8 mouse cellular contexts compared by ENCODE assay signal in genomic region chrX:20920249-20920843, GRCm38 (mm10). TPM values are rescaled to one million over a fixed set of nuclear protein-coding genes. Genes with fewer than 3 reads are reported as not detected.
A peak's percentile ranks its signal among the peaks of the same experiment; 100 is the strongest.
DNase-seq lines count a peak whose midpoint lies in the region; ATAC-seq and TF ChIP-seq lines count a peak whose summit lies in the region.

No protein-coding gene starts in this region.

- 12% methylated on average over 49 of the region's 49 CpGs for WGBS in heart, embryonic 12.5 days
- WGBS in hindbrain, embryonic 16.5 days = 17% methylated on average over 36 of the region's 49 CpGs
- 26% methylated on average over 49 of the region's 49 CpGs for WGBS in midbrain, embryonic 15.5 days

- peak overlapping the region; percentile 42 for H3K4me3 ChIP-seq in heart, embryonic 12.5 days
- H3K4me3 ChIP-seq in testis, adult 2 months (ENCODE audit: control insufficient read depth, low read depth, low read length) = peak overlapping the region; percentile 80
- H3K4me3 ChIP-seq in hindbrain, embryonic 16.5 days (ENCODE audit: low read length) = peak overlapping the region; percentile 63
- peak overlapping the region; percentile 57 for H3K4me3 ChIP-seq in midbrain, embryonic 15.5 days

- no peak for DNase-seq in heart, adult 11 months
- no peak for DNase-seq in testis, postnatal 14 days (ENCODE audit: low spot score)
- DNase-seq in left cerebral cortex, adult 11 months (ENCODE audit: low spot score) = no peak

- no peak for TF ChIP-seq POLR2A in testis, adult 2 months (IDR thresholded peaks at IDR 0.05; ENCODE audit: control insufficient read depth, low read depth, low read length)

- no peaks in the 10 kb centered on the region; the same call in 1 of the 2 replicates for H3K36me3 ChIP-seq in heart, embryonic 12.5 days
- no peaks in the 10 kb centered on the region for H3K36me3 ChIP-seq in testis, adult 2 months (ENCODE audit: control insufficient read depth, insufficient read depth, low read length)
- H3K36me3 ChIP-seq in hindbrain, embryonic 16.5 days (ENCODE audit: control insufficient read depth, insufficient read depth, low read length) = no peaks in the 10 kb centered on the region
- H3K36me3 ChIP-seq in midbrain, embryonic 15.5 days (replicated peaks) = no peaks in the 10 kb centered on the region

- H3K27ac ChIP-seq in heart, embryonic 12.5 days (ENCODE audit: poor library complexity, severe bottlenecking) = no peak overlapping the region
- no peak overlapping the region for H3K27ac ChIP-seq in testis, adult 2 months (ENCODE audit: control insufficient read depth, insufficient read depth, low read depth, low read length)
- peak overlapping the region; percentile 84 for H3K27ac ChIP-seq in hindbrain, embryonic 16.5 days (ENCODE audit: low read depth, low read length)
- peak overlapping the region; percentile 80 for H3K27ac ChIP-seq in midbrain, embryonic 15.5 days

- no peak overlapping the region for H3K9ac ChIP-seq in heart, embryonic 12.5 days
- peak overlapping the region; percentile 77 for H3K9ac ChIP-seq in hindbrain, embryonic 16.5 days (ENCODE audit: low read depth, low read length)
- H3K9ac ChIP-seq in midbrain, embryonic 15.5 days = peak overlapping the region; percentile 64

- TF ChIP-seq CTCF in testis, adult 2 months (IDR thresholded peaks at IDR 0.05; ENCODE audit: control insufficient read depth, insufficient read depth, insufficient replicate concordance, low read depth, low read length) = no peak

- no peaks in the 10 kb centered on the region for H3K4me1 ChIP-seq in heart, embryonic 12.5 days (replicated peaks)
- peaks cover 3% of the 10 kb centered on the region for H3K4me1 ChIP-seq in testis, adult 2 months (ENCODE audit: control insufficient read depth, insufficient read depth, low read length)
- H3K4me1 ChIP-seq in hindbrain, embryonic 16.5 days (ENCODE audit: control insufficient read depth, insufficient read depth, low read depth, low read length) = no peaks in the 10 kb centered on the region
- H3K4me1 ChIP-seq in midbrain, embryonic 15.5 days = peaks cover 19% of the 10 kb centered on the region; the same call in 1 of the 2 replicates

- ATAC-seq in heart, embryonic 12.5 days (ENCODE audit: insufficient number of reproducible peaks, low FRiP score) = peak; percentile 11
- peak; percentile 46 for ATAC-seq in hindbrain, embryonic 16.5 days
- peak; percentile 64 for ATAC-seq in midbrain, embryonic 15.5 days (replicated peaks)
- ATAC-seq in monocyte, adult 5-6 weeks (replicated peaks; ENCODE audit: insufficient number of reproducible peaks, low FRiP score, low TSS enrichment, poor library complexity, severe bottlenecking) = no peak

- peak overlapping the region; percentile 71 for H3K4me2 ChIP-seq in heart, embryonic 12.5 days
- H3K4me2 ChIP-seq in hindbrain, embryonic 16.5 days (ENCODE audit: low read length) = peak overlapping the region; percentile 51
- peak overlapping the region; percentile 57 for H3K4me2 ChIP-seq in midbrain, embryonic 15.5 days

- H3K27me3 ChIP-seq in heart, embryonic 12.5 days (replicated peaks) = peaks cover 11% of the 10 kb centered on the region; the same call in 1 of the 2 replicates
- H3K27me3 ChIP-seq in testis, adult 2 months (ENCODE audit: control insufficient read depth, insufficient read depth, low read length) = no peaks in the 10 kb centered on the region
- no peaks in the 10 kb centered on the region for H3K27me3 ChIP-seq in hindbrain, embryonic 16.5 days (replicated peaks; ENCODE audit: control insufficient read depth, insufficient read depth, low read length)
- H3K27me3 ChIP-seq in midbrain, embryonic 15.5 days (replicated peaks) = no peaks in the 10 kb centered on the region

- H3K9me3 ChIP-seq in heart, embryonic 12.5 days (replicated peaks) = no peaks in the 10 kb centered on the region
- no peaks in the 10 kb centered on the region; the same call in 1 of the 2 replicates for H3K9me3 ChIP-seq in hindbrain, embryonic 16.5 days (ENCODE audit: control insufficient read depth, low read length)
- no peaks in the 10 kb centered on the region for H3K9me3 ChIP-seq in midbrain, embryonic 15.5 days

RNA-seq across cellular contexts. Expression of gene Syn1, which starts 0.5 kb away (rescaled TPM):
- 0.31 and 0.33 TPM in 2 replicates for polyA plus RNA-seq in heart, embryonic 12.5 days (2016; fragmentation: Nextera tagmentation; extraction: Ambion mirVana)
- 0.16 TPM in 2 replicates for polyA plus RNA-seq in testis, adult 2 months (2012; rRNA removed)
- 76.9 and 100 TPM in 2 replicates for polyA plus RNA-seq in hindbrain, embryonic 16.5 days (2015; fragmentation: Nextera tagmentation; extraction: Ambion mirVana)
- 76.3 and 76.8 TPM in 2 replicates for polyA plus RNA-seq in midbrain, embryonic 15.5 days (2015; fragmentation: Nextera tagmentation; extraction: Ambion mirVana)
- 0.19 TPM in 1 of 3 replicates, not detected in the others for total RNA-seq in monocyte, adult 5-6 weeks (2017)

RNA-seq across cellular contexts. Expression of gene Cfp, which starts 11.0 kb away (rescaled TPM):
- polyA plus RNA-seq in heart, embryonic 12.5 days (2016; fragmentation: Nextera tagmentation; extraction: Ambion mirVana) = 2.2 and 2.7 TPM in 2 replicates
- 1.0 and 1.8 TPM in 2 replicates for polyA plus RNA-seq in testis, adult 2 months (2012; rRNA removed)
- polyA plus RNA-seq in hindbrain, embryonic 16.5 days (2015; fragmentation: Nextera tagmentation; extraction: Ambion mirVana) = 4.0 and 5.6 TPM in 2 replicates
- 8.7 and 9.0 TPM in 2 replicates for polyA plus RNA-seq in midbrain, embryonic 15.5 days (2015; fragmentation: Nextera tagmentation; extraction: Ambion mirVana)
- 12.6 to 15.5 TPM (median 14.7 TPM) in 3 replicates for total RNA-seq in monocyte, adult 5-6 weeks (2017)

RNA-seq across cellular contexts. Expression of gene Elk1, which starts 30.1 kb away (rescaled TPM):
- polyA plus RNA-seq in heart, embryonic 12.5 days (2016; fragmentation: Nextera tagmentation; extraction: Ambion mirVana) = 13.0 and 14.6 TPM in 2 replicates
- polyA plus RNA-seq in testis, adult 2 months (2012; rRNA removed) = 1.8 and 1.9 TPM in 2 replicates
- 15.9 and 18.2 TPM in 2 replicates for polyA plus RNA-seq in hindbrain, embryonic 16.5 days (2015; fragmentation: Nextera tagmentation; extraction: Ambion mirVana)
- 22.5 and 24.8 TPM in 2 replicates for polyA plus RNA-seq in midbrain, embryonic 15.5 days (2015; fragmentation: Nextera tagmentation; extraction: Ambion mirVana)
- total RNA-seq in monocyte, adult 5-6 weeks (2017) = 2.9 to 7.2 TPM (median 3.8 TPM) in 3 replicates

RNA-seq across cellular contexts. Expression of gene Uxt, which starts 41.5 kb away (rescaled TPM):
- 46.0 and 51.8 TPM in 2 replicates for polyA plus RNA-seq in heart, embryonic 12.5 days (2016; fragmentation: Nextera tagmentation; extraction: Ambion mirVana)
- polyA plus RNA-seq in testis, adult 2 months (2012; rRNA removed) = 5.9 and 6.3 TPM in 2 replicates
- polyA plus RNA-seq in hindbrain, embryonic 16.5 days (2015; fragmentation: Nextera tagmentation; extraction: Ambion mirVana) = 25.3 and 26.7 TPM in 2 replicates
- polyA plus RNA-seq in midbrain, embryonic 15.5 days (2015; fragmentation: Nextera tagmentation; extraction: Ambion mirVana) = 27.7 and 28.5 TPM in 2 replicates
- total RNA-seq in monocyte, adult 5-6 weeks (2017) = 23.6 to 31.9 TPM (median 26.4 TPM) in 3 replicates

RNA-seq across cellular contexts. Expression of gene Timp1, which starts 50.4 kb away (rescaled TPM):
- polyA plus RNA-seq in heart, embryonic 12.5 days (2016; fragmentation: Nextera tagmentation; extraction: Ambion mirVana) = 31.3 and 32.5 TPM in 2 replicates
- 2.4 and 3.4 TPM in 2 replicates for polyA plus RNA-seq in testis, adult 2 months (2012; rRNA removed)
- 3.1 and 6.0 TPM in 2 replicates for polyA plus RNA-seq in hindbrain, embryonic 16.5 days (2015; fragmentation: Nextera tagmentation; extraction: Ambion mirVana)
- 3.1 and 4.0 TPM in 2 replicates for polyA plus RNA-seq in midbrain, embryonic 15.5 days (2015; fragmentation: Nextera tagmentation; extraction: Ambion mirVana)
- total RNA-seq in monocyte, adult 5-6 weeks (2017) = not detected in 3 replicates

Comparison
In these comparisons a context has a peak if more than half of its experiments do, and no peak if none do; other contexts are left out.
1. H3K27ac ChIP-seq: peak in hindbrain, embryonic 16.5 days (single experiment) and midbrain, embryonic 15.5 days (single experiment); none in heart, embryonic 12.5 days (single experiment) and testis, adult 2 months (single experiment).
2. RNA of gene Syn1, which starts 0.5 kb away (polyA plus RNA-seq): 76.9 to 100 TPM in hindbrain, embryonic 16.5 days and 76.3 to 76.8 TPM in midbrain, embryonic 15.5 days; 0.31 to 0.33 TPM in heart, embryonic 12.5 days and 0.16 TPM in testis, adult 2 months; every median in the first group is over 10 times any median in the second.
3. Peak in every context shown above with its lines, with median percentiles within 50 percentile points of each other: H3K4me2 ChIP-seq and H3K4me3 ChIP-seq.